Mouse (Mus musculus) kidney, adult 9 months (tissue): ENCODE data around the gene Lsm7.
"Not testable (repeated sequence)": the region's sequence is repeated elsewhere in the genome, so short reads cannot be mapped to it uniquely, and the experiment has no call there.

Experiments
- DNase-seq: peaks from one replicate; pipeline ENCODE4 v3.0.0; 2022

Gene Lsm7

DNA sequence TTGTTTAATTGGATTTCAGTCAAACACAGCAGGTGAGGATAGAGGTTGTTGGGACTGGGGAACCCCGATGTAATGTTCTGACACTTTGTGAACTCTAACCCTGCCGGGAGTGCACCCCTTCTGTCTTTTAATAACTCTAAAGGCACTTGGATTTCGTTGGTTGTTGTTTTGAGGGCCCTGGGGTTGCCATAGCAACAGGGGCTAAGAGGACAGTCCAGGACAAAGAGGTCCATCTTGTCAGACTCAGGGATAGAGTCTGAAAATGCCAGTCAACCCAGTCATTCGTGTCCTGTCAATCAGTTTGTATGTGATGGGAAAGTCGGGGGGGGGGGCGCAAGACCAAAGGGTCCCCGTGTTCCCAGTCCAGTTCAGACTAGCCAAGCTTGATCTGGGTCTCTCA, 22.2 kb downstream of the Lsm7 start:
- no peak for DNase-seq

DNA sequence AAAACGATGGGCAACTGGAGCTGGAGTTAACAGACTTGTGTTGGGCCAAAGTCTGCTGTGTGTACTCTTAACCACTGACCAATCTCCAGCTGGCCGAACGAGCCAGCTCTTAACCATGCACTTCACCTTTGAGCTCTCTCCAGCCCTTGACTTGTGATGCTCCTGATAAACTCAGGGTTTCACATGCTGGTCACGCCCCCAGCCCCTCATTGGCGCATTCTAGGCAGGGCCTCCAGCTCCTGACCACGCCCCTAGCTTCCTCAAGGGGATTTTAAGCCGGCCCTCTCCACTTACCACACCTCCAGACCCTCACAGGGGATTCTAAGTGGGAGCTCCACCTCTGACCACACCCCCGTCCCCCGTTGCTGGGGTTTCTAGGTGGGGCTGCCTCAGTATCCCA, 23.9 kb downstream of the Lsm7 start:
- peak; percentile 93 for DNase-seq

DNA sequence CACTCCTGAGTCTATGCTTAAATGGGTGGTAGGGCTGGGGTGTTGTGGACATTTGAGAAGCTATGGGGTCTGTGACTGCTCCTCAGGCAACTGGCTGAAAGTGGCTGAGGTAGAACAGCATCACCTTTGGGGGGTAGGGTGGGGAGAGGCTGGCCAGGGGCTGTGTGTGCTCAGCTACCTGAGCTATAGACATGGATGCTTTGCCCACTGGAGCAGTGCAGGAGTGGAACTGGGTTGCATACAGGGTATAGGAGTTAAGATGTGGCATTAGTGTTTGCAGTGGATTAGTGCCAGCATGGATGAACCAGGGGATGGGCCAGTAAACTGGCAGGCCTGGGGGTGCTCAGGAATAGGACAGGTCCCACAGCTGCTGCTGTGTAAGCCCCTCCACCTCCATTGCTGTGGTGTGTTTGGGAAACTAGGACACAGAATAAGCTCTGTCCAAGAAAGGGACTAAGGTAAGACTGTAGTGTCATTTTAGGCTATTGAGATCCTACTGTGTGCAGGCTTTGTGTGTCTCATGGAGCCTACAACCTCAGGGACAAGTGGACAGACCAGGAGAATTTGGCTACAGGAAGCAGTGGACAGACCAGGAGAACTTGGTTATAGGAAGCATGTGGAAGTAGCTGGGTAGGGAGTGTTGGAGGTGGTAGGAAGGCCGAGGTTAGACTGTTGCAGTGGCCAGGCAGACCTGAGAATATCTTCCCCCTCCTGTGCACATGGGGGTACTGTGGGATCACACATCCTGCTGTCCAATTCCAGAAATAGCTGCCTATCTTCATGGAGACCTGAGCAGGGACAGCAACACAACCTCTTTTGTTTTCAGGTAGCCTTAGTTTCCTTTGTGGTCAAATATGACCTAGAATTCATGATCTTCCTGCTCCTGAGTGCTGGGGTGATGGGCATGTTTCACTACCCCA, 25.4 kb downstream of the Lsm7 start:
- no peak for DNase-seq

DNA sequence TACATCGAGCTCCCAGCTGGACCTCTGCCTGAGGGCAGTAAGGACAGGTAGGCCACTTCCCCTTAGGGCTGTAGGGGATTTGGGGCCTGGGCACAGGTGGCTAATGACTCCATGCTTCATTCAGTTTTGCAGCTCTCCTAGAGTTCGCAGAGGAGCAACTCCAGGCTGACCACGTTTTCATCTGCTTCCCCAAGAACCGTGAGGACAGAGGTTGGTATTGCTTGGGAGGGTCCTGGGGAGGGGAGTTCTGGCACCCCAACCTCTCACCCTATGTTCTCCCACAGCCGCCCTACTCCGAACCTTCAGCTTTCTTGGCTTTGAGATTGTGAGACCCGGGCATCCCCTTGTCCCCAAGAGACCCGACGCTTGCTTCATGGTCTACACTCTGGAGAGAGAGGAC, 26.4 kb downstream of the Lsm7 start:
- not testable (repeated sequence) for DNase-seq

DNA sequence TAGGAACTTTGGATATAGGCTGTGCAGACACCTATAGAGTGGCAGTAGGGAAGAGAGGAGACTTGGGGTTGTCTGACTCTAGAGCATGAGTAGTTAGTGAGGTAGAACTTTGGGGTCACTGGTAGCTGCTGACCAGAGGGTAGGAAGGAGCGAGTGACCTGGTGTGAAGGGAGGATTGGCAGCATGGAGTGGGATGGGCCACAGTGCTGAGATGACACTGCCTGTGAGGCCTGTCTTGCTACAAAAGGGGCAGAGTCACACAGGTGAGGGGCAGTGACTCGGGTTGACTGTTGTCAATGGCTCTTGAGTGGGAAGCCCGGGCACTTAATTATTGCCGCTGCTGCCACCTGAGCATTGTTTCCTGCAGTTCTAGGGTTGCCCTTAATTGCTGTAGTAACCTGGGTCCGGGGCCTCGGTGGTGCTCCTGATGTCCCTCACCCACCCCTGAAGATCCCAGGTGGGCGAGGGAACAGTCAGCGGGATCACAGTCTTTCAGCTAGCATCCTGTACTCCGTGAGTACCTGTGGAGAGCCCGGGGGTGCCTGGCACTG, 27.1 kb downstream of the Lsm7 start:
- DNase-seq, result no peak

DNA sequence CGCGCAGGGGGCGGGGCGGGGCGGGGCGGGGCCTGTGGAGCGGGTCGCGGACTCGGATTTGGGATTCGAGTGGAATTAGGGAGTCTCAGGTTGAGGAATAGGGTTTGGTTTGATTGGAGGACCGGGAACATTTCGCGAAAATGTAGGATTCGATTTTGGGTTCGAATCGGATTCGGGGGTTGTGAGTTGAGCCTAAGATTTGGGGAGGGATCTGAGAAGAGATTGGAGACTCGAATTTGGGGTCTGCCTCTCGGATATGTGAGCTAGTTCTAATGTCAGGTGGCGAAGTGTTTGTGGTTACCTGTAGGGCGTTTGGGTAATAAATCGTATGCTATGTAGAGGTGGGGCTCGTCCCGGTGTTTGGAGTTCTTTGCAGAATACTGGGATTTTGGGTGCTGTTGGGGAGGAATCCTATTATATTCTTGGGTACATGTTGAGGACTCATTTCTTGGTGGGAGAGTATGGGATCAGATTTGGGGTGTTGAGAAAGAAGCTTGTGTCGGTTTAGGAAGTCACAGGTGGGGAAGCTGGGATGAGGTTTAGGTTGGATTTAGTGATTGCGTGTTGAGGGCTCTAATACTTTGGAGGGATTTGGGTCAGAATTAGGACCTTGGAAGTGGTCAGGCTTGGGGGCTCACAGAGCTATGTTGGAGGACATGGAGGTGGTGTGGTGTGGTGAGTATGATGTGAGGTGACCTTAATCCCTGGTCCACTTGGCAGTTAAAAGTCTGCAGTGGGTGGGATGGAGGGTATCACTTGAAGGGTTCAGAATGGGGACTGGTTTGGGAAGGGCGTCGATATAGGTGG, 27.7 kb downstream of the Lsm7 start:
- DNase-seq, result no peak

DNA sequence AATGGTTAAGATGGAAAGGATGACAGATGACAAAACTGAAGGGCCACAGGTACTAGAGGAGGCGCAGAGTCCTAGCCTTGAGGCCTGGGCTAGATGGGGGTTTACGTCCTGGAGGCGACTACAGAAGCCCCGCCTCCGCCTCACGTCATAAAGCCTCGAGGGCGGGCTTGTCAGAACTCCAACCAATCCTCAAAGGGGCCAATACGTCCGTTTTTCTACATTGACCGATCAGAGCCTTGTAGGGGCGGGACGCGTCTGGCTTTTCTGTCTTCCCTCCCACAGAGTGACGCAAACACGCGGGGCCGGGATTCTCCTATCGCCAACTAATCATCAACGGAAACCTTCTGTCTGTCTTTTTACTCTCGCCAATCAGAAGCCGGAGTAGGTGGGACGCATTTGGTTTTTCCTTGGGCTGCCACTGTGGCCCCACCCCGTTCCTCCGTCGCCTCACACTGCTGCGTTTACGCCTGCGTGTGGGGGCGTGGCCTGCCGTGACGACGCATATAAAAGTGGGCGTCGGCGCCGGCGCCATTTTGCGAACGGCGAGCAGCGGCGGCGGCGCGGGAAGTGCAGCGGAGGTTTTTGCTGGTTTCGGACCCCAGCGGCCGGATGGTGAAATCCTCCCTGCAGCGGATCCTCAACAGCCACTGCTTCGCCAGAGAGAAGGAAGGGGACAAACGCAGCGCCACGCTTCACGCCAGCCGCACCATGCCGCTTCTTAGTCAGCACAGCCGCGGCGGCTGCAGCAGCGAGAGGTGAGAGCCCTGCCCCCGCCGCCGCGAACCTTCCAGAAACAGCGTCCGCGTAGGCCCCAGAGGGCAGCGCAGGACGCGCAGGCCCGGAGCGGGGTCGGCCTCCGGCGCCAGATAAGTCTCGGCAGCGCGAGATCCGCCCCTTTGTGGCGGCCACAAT, 28.6 kb downstream of the Lsm7 start, which contains the start of gene Oaz1:
Gene Oaz1 (plus strand): TSS at position 506 of the 912 bp plus-strand sequence.
- peak; percentile 100 for DNase-seq

DNA sequence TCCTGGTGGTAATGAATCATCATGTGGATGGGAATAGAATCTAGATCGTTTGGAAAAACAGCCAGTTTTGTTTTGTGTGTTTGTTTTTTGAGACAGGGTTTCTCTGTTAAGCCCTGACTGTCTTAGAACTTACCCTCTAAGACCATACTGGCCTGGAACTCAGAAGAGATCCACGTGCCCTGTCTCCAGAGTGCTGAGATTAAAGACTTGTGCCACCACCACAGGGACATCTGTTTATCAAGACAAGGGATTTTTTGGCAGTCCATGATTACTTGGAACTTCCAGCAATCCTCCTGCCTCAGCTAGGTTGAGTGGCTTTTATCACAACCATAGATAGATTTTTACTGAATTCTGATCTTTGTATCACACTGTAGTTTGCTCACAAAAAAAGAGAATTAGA, 30.2 kb downstream of the Lsm7 start:
- no peak for DNase-seq

DNA sequence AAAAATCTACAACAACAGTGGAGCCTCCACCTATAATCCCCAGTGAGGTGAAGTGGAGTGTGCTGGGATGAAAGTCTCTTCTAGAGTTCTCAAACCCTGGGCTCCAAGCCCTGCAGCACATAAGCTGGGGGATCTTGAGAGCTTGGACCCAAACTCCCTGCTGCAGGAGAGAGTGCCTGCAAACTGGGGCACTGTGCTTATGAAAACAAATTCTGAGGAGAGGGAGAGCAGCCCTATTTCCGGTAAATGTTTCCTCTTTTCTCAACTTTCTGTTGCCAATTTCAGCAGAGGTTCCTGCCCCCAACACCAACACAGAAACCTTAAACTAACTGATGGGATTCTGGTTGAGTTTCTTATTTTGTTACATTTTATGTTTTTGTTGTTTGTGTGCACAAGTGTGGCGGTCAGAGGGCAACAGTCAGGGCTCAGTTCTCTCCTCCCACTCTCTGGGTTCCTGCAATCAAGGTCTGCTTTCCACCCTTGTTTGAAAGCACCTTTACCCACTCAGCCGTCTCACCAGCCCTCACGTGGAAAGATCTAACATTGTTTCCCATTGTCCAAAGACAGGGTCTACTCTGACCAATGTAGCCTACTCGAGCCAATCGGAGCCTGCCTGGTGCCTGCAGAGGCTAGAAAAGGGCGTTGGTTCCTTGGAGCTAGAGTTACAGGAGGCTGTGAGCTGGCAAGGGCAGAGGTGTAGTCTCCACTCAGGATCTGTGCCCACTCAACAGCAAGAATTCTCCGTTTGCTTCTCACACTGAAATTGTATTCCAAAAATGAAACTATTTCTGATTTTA, 31.0 kb downstream of the Lsm7 start:
- peak; percentile 41 for DNase-seq

DNA sequence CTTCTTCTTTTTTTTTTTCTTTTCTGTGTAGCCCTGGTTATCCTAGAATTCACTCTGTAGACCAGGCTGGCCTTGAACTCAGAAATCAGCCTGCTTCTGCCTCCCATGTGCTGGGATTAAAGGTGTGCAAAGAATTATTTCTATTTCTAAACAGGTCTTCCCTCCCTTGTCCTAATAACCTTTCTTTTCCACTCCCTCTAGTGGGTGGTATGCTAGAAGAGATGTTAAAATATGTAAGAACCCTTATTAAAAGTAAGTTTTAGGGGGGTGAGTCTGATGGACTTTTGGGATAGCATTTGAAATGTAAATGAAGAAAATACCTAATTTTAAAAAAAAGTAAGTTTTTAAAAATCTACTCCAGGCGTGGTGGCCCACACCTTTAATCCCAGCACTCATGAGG, 31.7 kb downstream of the Lsm7 start:
- no peak for DNase-seq

DNA sequence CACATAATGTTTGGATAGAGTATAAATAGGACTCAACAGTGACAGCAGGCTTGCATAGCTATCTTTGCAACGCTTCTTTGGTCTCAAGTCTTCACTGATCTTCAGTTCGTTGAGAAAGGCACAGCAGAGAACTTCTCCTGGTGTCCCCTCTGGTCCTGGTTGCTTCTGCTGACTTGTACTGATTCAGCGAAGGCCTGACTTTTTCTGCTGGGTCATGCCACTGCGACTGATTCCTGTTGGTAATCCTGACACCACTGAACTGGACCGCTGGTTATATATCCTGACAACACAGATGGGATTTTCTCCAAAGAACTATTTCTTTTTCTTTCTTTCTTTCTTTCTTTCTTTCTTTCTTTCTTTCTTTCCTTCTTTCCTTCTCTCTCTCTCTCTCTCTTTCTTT, 32.5 kb downstream of the Lsm7 start:
- no peak for DNase-seq

DNA sequence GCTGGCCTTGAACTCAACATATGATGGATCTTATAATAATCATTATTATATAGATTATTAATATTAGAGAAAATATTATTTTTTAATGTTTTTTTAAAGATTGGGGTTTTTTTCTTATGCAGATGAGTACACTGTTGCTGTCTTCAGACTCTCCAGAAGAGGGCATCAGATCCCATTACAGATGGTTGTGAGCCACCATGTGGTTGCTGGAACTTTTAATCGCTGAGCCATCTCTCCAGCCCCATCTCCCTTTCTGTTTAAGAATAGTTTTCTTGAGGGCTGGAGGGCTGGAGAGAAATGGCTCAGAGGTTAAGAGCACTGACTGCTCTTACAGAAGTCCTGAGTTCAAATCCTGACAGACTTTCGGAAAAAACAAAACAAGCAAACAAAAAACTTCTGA, 33.0 kb downstream of the Lsm7 start:
- DNase-seq, result peak; percentile 52

DNA sequence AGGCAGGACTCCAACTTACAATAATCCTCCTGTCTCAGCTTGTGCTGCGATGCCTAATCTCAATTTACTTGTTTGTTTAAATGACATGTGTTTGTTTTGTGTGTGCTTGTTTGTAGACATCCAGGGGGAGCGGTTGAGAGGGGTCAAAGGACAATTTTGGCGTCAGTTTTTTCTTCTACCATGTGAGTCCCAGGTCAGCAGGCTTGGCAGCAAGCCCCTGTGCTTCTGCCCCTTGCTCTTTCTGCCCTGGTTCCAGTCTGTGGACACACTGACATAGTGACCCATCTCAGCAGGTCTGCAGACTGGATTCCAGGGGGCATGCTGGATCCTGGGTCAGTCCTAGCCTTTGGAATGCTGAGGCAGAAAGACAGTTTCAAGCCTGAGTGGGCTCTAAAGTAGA, 35.6 kb downstream of the Lsm7 start:
- DNase-seq, result peak; percentile 87

DNA sequence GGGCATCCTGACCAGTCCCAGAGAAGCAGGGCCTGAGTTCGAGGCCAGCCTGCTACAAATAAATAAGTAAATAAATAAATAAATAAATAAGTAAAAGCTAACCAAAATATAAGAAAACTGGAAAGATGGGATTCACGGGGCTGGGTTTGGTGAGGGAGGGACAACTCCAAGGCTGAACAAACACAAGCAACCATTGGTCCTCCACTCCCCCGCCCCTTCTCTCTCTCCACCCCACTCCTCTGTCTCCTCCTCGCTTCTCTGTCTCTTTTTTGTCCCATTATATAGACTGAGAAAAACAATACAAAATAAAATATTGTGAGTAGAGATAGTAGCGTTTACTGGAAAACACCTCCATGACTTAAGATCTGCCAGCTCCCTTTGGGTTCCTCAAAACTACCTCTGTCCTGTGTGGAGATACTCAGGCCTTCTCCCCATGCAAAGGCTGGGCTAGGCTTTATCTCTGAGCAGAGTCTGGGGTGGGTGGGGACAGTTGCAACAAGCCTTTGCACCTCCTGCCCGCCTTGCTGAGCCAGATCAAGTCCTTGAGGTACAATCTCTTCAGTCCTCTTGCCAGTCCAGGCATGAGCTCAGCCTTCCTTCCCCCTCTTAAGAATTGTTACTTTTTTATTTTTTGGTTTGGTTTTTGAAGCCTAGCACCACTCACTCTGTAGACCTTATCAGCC, 36.3 kb downstream of the Lsm7 start:
- no peak for DNase-seq

DNA sequence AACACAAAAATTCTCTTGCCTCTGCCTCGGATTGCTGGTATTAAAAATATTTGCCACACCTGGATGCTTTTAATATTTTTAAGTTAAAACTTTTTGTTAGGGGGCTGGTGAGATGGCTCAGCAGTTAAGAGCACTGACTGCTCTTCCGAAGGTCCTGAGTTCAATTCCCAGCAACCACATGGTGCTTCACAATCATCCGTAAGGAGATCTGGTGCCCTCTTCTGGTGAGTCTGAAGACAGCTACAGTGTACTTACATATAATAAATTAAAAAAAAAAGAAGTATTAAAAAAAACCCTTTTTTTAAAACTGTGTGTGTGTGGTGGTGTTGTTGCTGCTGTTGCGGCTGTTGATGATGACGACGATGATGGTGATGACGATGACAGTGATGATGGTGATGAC, 37.1 kb downstream of the Lsm7 start:
- not testable (repeated sequence) for DNase-seq

DNA sequence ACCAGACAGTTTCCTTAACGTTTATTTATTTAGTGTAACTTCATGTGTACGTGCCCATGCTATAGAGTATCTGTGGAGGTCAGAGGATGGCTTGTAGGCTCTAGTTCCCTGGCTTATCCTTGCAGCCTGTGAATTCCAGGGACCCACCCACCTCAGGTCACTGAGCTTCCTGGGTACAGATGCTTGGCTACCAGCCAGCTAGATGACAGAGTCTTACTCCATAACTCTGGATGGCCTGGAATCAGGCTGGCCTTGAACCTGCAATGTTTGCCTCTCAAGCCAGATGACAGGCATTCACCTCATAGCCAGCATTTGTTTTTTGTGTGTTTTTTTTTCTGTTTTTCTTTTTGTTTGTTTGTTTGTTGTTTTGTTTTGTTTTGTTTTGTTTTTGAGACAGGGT, 37.8 kb downstream of the Lsm7 start:
- DNase-seq, result no peak

DNA sequence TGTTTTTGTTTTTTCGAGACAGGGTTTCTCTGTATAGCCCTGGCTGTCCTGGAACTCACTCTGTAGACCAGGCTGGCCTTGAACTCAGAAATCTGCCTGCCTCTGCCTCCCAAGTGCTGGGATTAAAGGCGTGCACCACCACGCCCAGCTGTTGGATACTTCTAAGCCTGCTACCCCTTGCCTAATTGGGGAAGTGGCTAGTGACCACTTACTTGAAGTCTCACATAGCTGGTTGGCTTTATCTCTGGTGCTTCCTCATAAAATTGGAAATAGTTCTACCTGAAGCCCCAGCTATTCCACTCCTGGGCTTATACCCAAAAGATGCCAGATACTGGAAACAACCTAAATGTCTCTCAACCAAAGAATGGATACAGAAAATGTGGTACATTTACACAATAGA, 38.7 kb downstream of the Lsm7 start:
- not testable (repeated sequence) for DNase-seq

DNA sequence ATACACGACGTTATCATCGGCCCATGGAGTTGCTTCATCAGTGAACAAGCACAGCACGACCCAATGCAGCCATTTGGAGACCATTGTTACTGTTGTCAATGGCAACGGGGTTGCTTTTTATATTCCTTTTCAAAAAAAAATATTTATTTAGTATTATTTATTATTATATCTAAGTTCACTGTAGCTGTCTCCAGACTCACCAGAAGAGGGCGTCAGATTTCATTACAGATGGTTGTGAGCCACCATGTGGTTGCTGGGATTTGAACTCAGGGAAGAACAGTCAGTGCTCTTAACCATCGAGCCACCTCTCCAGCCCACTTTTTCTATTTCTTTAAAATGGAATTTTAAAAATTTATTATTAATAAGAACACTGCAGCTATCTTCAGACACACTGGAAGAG, 40.2 kb downstream of the Lsm7 start:
- no peak for DNase-seq

DNA sequence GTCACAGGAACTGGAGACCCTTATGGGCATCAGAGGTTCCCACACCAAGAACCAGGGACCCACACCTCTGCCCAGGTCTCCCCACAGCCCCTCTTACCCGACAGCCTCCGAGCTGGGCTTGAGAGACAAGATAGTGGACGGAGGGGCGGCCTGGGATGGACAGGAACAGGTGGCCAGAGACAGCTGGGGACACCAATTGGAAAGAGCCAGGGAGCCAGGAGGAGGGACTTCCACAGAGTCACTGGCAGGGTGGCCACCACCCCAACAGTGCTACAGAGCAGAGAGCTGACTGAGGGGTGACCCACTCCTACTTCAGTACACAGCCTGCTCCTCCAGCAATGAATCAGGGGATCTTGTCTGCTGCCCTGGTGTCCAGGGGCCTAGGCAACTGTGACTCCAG, 41.6 kb downstream of the Lsm7 start, which contains the start of gene Jsrp1:
Gene Jsrp1 (minus strand): TSS at position 133 of the 400 bp plus-strand sequence.
- DNase-seq, result no peak

DNA sequence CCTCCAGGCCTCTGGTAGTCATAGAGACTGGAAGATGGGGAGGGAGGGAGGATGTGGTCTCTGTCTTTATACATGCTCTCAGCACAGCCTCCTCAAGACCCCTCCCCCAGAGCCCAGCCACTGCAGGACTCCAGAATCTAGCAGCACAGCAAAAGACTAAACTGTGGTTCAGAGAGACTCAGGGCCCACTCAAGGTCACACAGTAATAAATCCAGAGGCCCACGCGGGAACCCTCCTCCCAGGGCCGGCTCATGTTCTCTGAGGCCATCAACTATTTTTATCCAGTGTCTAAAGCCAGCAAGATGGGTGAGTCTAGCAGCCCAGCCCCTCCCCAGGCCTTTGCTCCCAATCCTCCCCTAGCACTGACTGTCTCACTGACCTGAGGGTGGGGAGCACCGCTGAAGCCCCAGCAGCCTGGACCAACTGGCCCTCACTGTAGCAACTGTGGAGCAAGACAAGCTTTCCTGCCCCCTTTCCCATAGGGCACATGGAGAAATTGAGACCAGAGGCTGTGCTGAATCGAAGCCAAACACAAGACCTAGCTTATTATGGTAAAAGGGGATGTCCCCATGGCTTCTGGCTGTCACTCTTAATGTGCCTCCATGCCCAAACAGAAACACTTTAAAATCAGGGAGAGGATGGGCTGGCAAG, 42.5 kb downstream of the Lsm7 start:
- DNase-seq, result no peak
